Mouse (Mus musculus): ENCODE data around the gene Emg1.

Emg1 gene

GRCm38 (mm10) chr6:124711824-124712782, at the start of gene Emg1, which contains the start of gene Phb2:
TSS of gene Emg1 (minus strand) at chr6:124712178.
TSS of gene Phb2 (plus strand) at chr6:124712336.
- in situ Hi-C loops (cut with MboI): loop anchor here (10.0 kb wide), 1 partner anchor 323 kb away; the partner anchor contains the start of gene Ing4

- in situ Hi-C loops (cut with MboI): no loop called here
Observed at GRCm38 (mm10) chr6:124759259-124759658, 47.3 kb upstream of the Emg1 start.

GRCm38 (mm10) chr6:124758849-124759232, 46.9 kb upstream of the Emg1 start:
- in situ Hi-C loops (cut with MboI): no loop called here

GRCm38 (mm10) chr6:124757909-124758848, 46.2 kb upstream of the Emg1 start:
- in situ Hi-C loops (cut with MboI): no loop called here

- in situ Hi-C loops (cut with MboI): no loop called here
Observed at GRCm38 (mm10) chr6:124757351-124757880, 45.4 kb upstream of the Emg1 start.

GRCm38 (mm10) chr6:124756652-124757350, 44.8 kb upstream of the Emg1 start:
- in situ Hi-C loops (cut with MboI): no loop called here

- in situ Hi-C loops (cut with MboI): no loop called here
Observed at GRCm38 (mm10) chr6:124755831-124756595, 44.0 kb upstream of the Emg1 start, which contains the start of the genes Gm45234 and Atn1. TSS of gene Gm45234 (minus strand) at chr6:124756021. TSS of gene Atn1 (minus strand) at chr6:124756524.

- in situ Hi-C loops (cut with MboI): no loop called here
Observed at GRCm38 (mm10) chr6:124755306-124755705, 43.3 kb upstream of the Emg1 start.

- in situ Hi-C loops (cut with MboI): no loop called here
Observed at GRCm38 (mm10) chr6:124753861-124754260, 41.9 kb upstream of the Emg1 start.

- in situ Hi-C loops (cut with MboI): no loop called here
Observed at GRCm38 (mm10) chr6:124750405-124750804, 38.4 kb upstream of the Emg1 start.

- in situ Hi-C loops (cut with MboI): no loop called here
Observed at GRCm38 (mm10) chr6:124746654-124747632, 35.0 kb upstream of the Emg1 start.

- in situ Hi-C loops (cut with MboI): no loop called here
Observed at GRCm38 (mm10) chr6:124746296-124746605, 34.3 kb upstream of the Emg1 start.

GRCm38 (mm10) chr6:124745490-124746295, 33.7 kb upstream of the Emg1 start:
- in situ Hi-C loops (cut with MboI): no loop called here

GRCm38 (mm10) chr6:124744755-124745321, 32.9 kb upstream of the Emg1 start:
- in situ Hi-C loops (cut with MboI): no loop called here

- in situ Hi-C loops (cut with MboI): no loop called here
Observed at GRCm38 (mm10) chr6:124743647-124744046, 31.7 kb upstream of the Emg1 start.

- in situ Hi-C loops (cut with MboI): no loop called here
Observed at GRCm38 (mm10) chr6:124742839-124743514, 31.0 kb upstream of the Emg1 start.

GRCm38 (mm10) chr6:124741842-124742241, 29.9 kb upstream of the Emg1 start:
- in situ Hi-C loops (cut with MboI): no loop called here

All from mature B cell (primary cell).